ENCODE assay signal across 20 mouse cellular contexts in genomic region chr1:75931852-75932251, GRCm38 (mm10).
A peak's percentile ranks its signal among the peaks of the same experiment; 100 is the strongest.
DNase-seq lines count a peak whose midpoint lies in the region; ATAC-seq and TF ChIP-seq lines count a peak whose summit lies in the region.
"Had no signal": no experiment of that assay in that cellular context is flagged by ENCODE, and none has a peak within 500 bp of the region (broad histone marks: within the 10 kb centered on the region; RNA-seq: fewer than 3 reads in every experiment).

No protein-coding gene starts in this region.

- TF ChIP-seq POLR2A in cortical plate, adult 2 months (IDR thresholded peaks at IDR 0.05; ENCODE audit: extremely low read depth, insufficient read depth, low read length): no peak
- TF ChIP-seq POLR2A in embryonic fibroblast, embryonic 13.5 days (IDR thresholded peaks at IDR 0.05; ENCODE audit: low read depth, low read length): no peak

- DNase-seq in thymus, postnatal 14 days: no peak
- no peak for DNase-seq in hindbrain, postnatal 0 days (ENCODE audit: low spot score)
- DNase-seq in cerebellum, postnatal 10 days: no peak
- DNase-seq: adrenal gland, adult 2 months; adrenal gland, postnatal 25 days; cerebellum, adult 8-10 months; cerebellum, postnatal 25 days; gastrocnemius, postnatal 14 days; heart, adult 2 months; heart, postnatal 14 days had no signal

- H3K36me3 ChIP-seq in embryonic facial prominence, embryonic 12.5 days: no peaks in the 10 kb centered on the region
- H3K36me3 ChIP-seq in hindbrain, postnatal 0 days (ENCODE audit: insufficient read depth, low read length): no peaks in the 10 kb centered on the region
- H3K36me3 ChIP-seq: forebrain, embryonic 10.5 days; forebrain, embryonic 15.5 days; heart, embryonic 15.5 days; hindbrain, embryonic 13.5 days; intestine, embryonic 15.5 days had no signal

- H3K4me3 ChIP-seq in cortical plate, adult 2 months (ENCODE audit: insufficient read depth, low read length): no peak overlapping the region
- no peak overlapping the region for H3K4me3 ChIP-seq in embryonic facial prominence, embryonic 12.5 days
- H3K4me3 ChIP-seq in embryonic fibroblast, embryonic 13.5 days (ENCODE audit: insufficient read depth, low read length): no peak overlapping the region
- no peak overlapping the region for H3K4me3 ChIP-seq in hindbrain, postnatal 0 days (ENCODE audit: low read length)
- H3K4me3 ChIP-seq: erythroblast, embryonic 14.5 days; forebrain, embryonic 10.5 days; forebrain, embryonic 15.5 days; heart, adult 2 months; heart, embryonic 15.5 days; hindbrain, embryonic 13.5 days; intestine, embryonic 15.5 days had no signal

- peaks cover 5% of the 10 kb centered on the region; the same call in 1 of the 2 replicates for H3K4me1 ChIP-seq in cortical plate, adult 2 months (ENCODE audit: control insufficient read depth, insufficient read depth, low read length)
- H3K4me1 ChIP-seq in embryonic facial prominence, embryonic 12.5 days: peaks cover 22% of the 10 kb centered on the region
- peaks cover 10% of the 10 kb centered on the region for H3K4me1 ChIP-seq in embryonic fibroblast, embryonic 13.5 days (ENCODE audit: control insufficient read depth, insufficient read depth, low read length)
- H3K4me1 ChIP-seq in hindbrain, postnatal 0 days (ENCODE audit: insufficient read depth, low read length): 0 out of 2 replicates have a peak, but pooled peaks cover 3% of the 10 kb centered on the region
- H3K4me1 ChIP-seq: hindbrain, embryonic 13.5 days had no signal

- ATAC-seq in embryonic facial prominence, embryonic 12.5 days (ENCODE audit: insufficient number of reproducible peaks, insufficient read depth, low FRiP score, low TSS enrichment): no peak
- no peak for ATAC-seq in hindbrain, postnatal 0 days
- ATAC-seq: forebrain, embryonic 15.5 days; intestine, embryonic 15.5 days had no signal

- H3K9me3 ChIP-seq in embryonic facial prominence, embryonic 12.5 days: no peaks in the 10 kb centered on the region
- no peaks in the 10 kb centered on the region for H3K9me3 ChIP-seq in hindbrain, postnatal 0 days (ENCODE audit: low read length)
- H3K9me3 ChIP-seq: forebrain, embryonic 10.5 days; forebrain, embryonic 15.5 days; heart, embryonic 15.5 days; hindbrain, embryonic 13.5 days; intestine, embryonic 15.5 days had no signal

- peak overlapping the region; percentile 89 for H3K27ac ChIP-seq in cortical plate, adult 2 months (ENCODE audit: insufficient read depth, low read length)
- H3K27ac ChIP-seq in embryonic facial prominence, embryonic 12.5 days: peak overlapping the region; percentile 48; the same call in 1 of the 2 replicates
- H3K27ac ChIP-seq in embryonic fibroblast, embryonic 13.5 days (ENCODE audit: insufficient read depth, low read length): peak overlapping the region; percentile 12; the same call in 1 of the 2 replicates
- H3K27ac ChIP-seq in hindbrain, postnatal 0 days: no peak overlapping the region
- H3K27ac ChIP-seq: forebrain, embryonic 10.5 days; forebrain, embryonic 15.5 days; heart, adult 2 months; heart, embryonic 15.5 days; hindbrain, embryonic 13.5 days; intestine, embryonic 15.5 days had no signal

- H3K9ac ChIP-seq in embryonic facial prominence, embryonic 12.5 days: no peak overlapping the region
- H3K9ac ChIP-seq in hindbrain, postnatal 0 days (replicated peaks; ENCODE audit: low read length): no peak overlapping the region
- H3K9ac ChIP-seq: forebrain, embryonic 15.5 days; heart, embryonic 15.5 days; hindbrain, embryonic 13.5 days; intestine, embryonic 15.5 days had no signal

- no peak overlapping the region for H3K4me2 ChIP-seq in embryonic facial prominence, embryonic 12.5 days (replicated peaks)
- no peak overlapping the region for H3K4me2 ChIP-seq in hindbrain, postnatal 0 days (ENCODE audit: low read depth, low read length)
- H3K4me2 ChIP-seq: forebrain, embryonic 15.5 days; heart, embryonic 11.5 days; heart, embryonic 15.5 days; hindbrain, embryonic 13.5 days; intestine, embryonic 15.5 days had no signal

- WGBS in embryonic facial prominence, embryonic 12.5 days: 50% methylated on average over 2 of the region's 2 CpGs
- 72% methylated on average over 2 of the region's 2 CpGs for WGBS in hindbrain, postnatal 0 days

- H3K27me3 ChIP-seq in embryonic facial prominence, embryonic 12.5 days: 0 out of 2 replicates have a peak, but pooled peaks cover 4% of the 10 kb centered on the region
- no peaks in the 10 kb centered on the region for H3K27me3 ChIP-seq in hindbrain, postnatal 0 days (ENCODE audit: insufficient read depth, low read length)
- H3K27me3 ChIP-seq: forebrain, embryonic 15.5 days; heart, embryonic 15.5 days; intestine, embryonic 15.5 days had no signal

- TF ChIP-seq CTCF in cortical plate, adult 2 months (IDR thresholded peaks at IDR 0.05; ENCODE audit: extremely low read depth, insufficient read depth, low read length): no peak
- TF ChIP-seq CTCF in embryonic fibroblast, embryonic 13.5 days (IDR thresholded peaks at IDR 0.05; ENCODE audit: borderline replicate concordance, insufficient read depth, low read length): no peak
- no peak for TF ChIP-seq CTCF in hindbrain, postnatal 0 days (IDR thresholded peaks at IDR 0.05; ENCODE audit: low read depth)
